Mouse (Mus musculus) limb, embryonic 11.5 days (tissue): ENCODE measurements around the gene Arvcf. TPM values are rescaled to one million over a fixed set of nuclear protein-coding genes. Genes with fewer than 3 reads are reported as not detected.
A peak's percentile ranks its signal among the peaks of the same experiment; 100 is the strongest.

Experiments used
- ATAC-seq: fragments of 200-750 bp; cut with Nextera tagmentation; 2 replicates; pipeline ENCODE4 v1.8.0; 2017; ENCODE audit warnings: low read depth; ENCODE audit not compliant: insufficient number of reproducible peaks, low FRiP score, low TSS enrichment
- DNase-seq: peaks from one replicate; pipeline ENCODE4 v3.0.0-alpha.2; 2015; ENCODE audit warnings: low spot score
- H3K27ac ChIP-seq: fragments of 300-500 bp; sonication (generic); replicated peaks from 2 replicates; pipeline ENCODE4 v1.5.1; 2014; ENCODE audit warnings: low read depth, mild to moderate bottlenecking, low read length
- H3K27me3 ChIP-seq: fragments of 300-500 bp; sonication (generic); 2 replicates; pipeline ENCODE4 v1.6.1; 2014; ENCODE audit warnings: mild to moderate bottlenecking, low read length, mixed read lengths; ENCODE audit not compliant: control insufficient read depth, insufficient read depth
- H3K36me3 ChIP-seq: fragments of 300-500 bp; sonication (generic); 2 replicates; pipeline ENCODE4 v1.6.1; 2014; ENCODE audit warnings: mild to moderate bottlenecking, low read length, moderate library complexity, mixed read lengths; ENCODE audit not compliant: control insufficient read depth, insufficient read depth
- H3K4me1 ChIP-seq: fragments of 300-500 bp; sonication (generic); 2 replicates; pipeline ENCODE4 v1.6.1; 2014; ENCODE audit warnings: low read length, mixed read lengths; ENCODE audit not compliant: control insufficient read depth, insufficient read depth
- H3K4me2 ChIP-seq: fragments of 300-500 bp; sonication (generic); 2 replicates; pipeline ENCODE4 v1.6.1; 2014; ENCODE audit warnings: low read depth, mild to moderate bottlenecking, moderate library complexity; ENCODE audit not compliant: severe bottlenecking
- H3K4me3 ChIP-seq: fragments of 300-500 bp; sonication (generic); 2 replicates; pipeline ENCODE4 v1.5.1; 2014; ENCODE audit warnings: low read depth, low read length
- H3K9ac ChIP-seq: fragments of 300-500 bp; sonication (generic); 2 replicates; pipeline ENCODE4 v1.6.1; 2014; ENCODE audit warnings: mild to moderate bottlenecking, low read length
- H3K9me3 ChIP-seq: fragments of 300-500 bp; sonication (generic); 2 replicates; pipeline ENCODE4 v1.6.1; 2016; ENCODE audit warnings: low read length; ENCODE audit not compliant: control insufficient read depth
- WGBS: fragments of 180-500 bp; shearing (Covaris S2); extraction: QIAGEN DNeasy Blood & Tissue Kit; methylation state at CpG from one replicate; pipeline ENCODE4 v1.1.7; 2014; 5-methylcytosine and 5-hydroxymethylcytosine counted together
- polyA plus RNA-seq: library from polyadenylated mRNA; unstranded; fragments of >200 nt; fragmentation: Nextera tagmentation; extraction: Ambion mirVana; gene quantifications from 2 replicates; pipeline ENCODE4 v1.2.1, GENCODE M21; 2014

Gene Arvcf
- polyA plus RNA-seq, 1 experiment from 2014 or later = 33.2 TPM

- no peak overlapping the region for H3K4me2 ChIP-seq
Measured at GRCm38 (mm10) chr16:18328524-18328923, 19.5 kb upstream of the Arvcf start.

GRCm38 (mm10) chr16:18333976-18334375, 14.0 kb upstream of the Arvcf start:
- WGBS = 92% methylated on average over 3 of the region's 3 CpGs
- Histone ChIP-seq H3K4me2 (no peak overlapping the region), H3K9ac (no peak overlapping the region), H3K4me3 (no peak overlapping the region), H3K9me3 (no peaks in the 10 kb centered on the region), H3K27me3 (no peaks in the 10 kb centered on the region), H3K36me3 (no peaks in the 10 kb centered on the region), H3K4me1 (no peaks in the 10 kb centered on the region), H3K27ac (no peak overlapping the region)
- ATAC-seq (no peak), DNase-seq (no peak)

More at GRCm38 (mm10) chr16:18328524-18328923, 19.5 kb upstream of the Arvcf start:
- Histone ChIP-seq H3K9me3 (no peaks in the 10 kb centered on the region), H3K27ac (no peak overlapping the region), H3K4me3 (no peak overlapping the region), H3K36me3 (no peaks in the 10 kb centered on the region), H3K27me3 (no peaks in the 10 kb centered on the region), H3K4me1 (no peaks in the 10 kb centered on the region), H3K9ac (no peak overlapping the region)
- no peak for ATAC-seq
- no peak for DNase-seq
- WGBS = 65% methylated on average over 1 of the region's 1 CpGs

- ATAC-seq (no peak), DNase-seq (no peak)
- Histone ChIP-seq H3K4me1 (no peaks in the 10 kb centered on the region), H3K36me3 (no peaks in the 10 kb centered on the region), H3K27ac (no peak overlapping the region), H3K9ac (no peak overlapping the region), H3K4me3 (no peak overlapping the region), H3K4me2 (no peak overlapping the region), H3K9me3 (no peaks in the 10 kb centered on the region), H3K27me3 (no peaks in the 10 kb centered on the region)
- 91% methylated on average over 3 of the region's 3 CpGs for WGBS
Measured at GRCm38 (mm10) chr16:18335981-18336380, 12.0 kb upstream of the Arvcf start.

GRCm38 (mm10) chr16:18337261-18337660, 10.7 kb upstream of the Arvcf start:
- Histone ChIP-seq H3K36me3 (no peaks in the 10 kb centered on the region), H3K27ac (no peak overlapping the region), H3K4me3 (no peak overlapping the region), H3K9me3 (no peaks in the 10 kb centered on the region), H3K27me3 (no peaks in the 10 kb centered on the region), H3K4me2 (no peak overlapping the region), H3K4me1 (no peaks in the 10 kb centered on the region), H3K9ac (no peak overlapping the region)
- ATAC-seq (no peak), DNase-seq (no peak)
- WGBS = 80% methylated on average over 4 of the region's 4 CpGs

GRCm38 (mm10) chr16:18339866-18340265, 8.1 kb upstream of the Arvcf start:
- Histone ChIP-seq H3K4me3 (no peak overlapping the region), H3K4me1 (peaks cover 6% of the 10 kb centered on the region; the same call in 1 of the 2 replicates), H3K27me3 (no peaks in the 10 kb centered on the region), H3K4me2 (no peak overlapping the region), H3K36me3 (no peaks in the 10 kb centered on the region), H3K27ac (no peak overlapping the region), H3K9ac (no peak overlapping the region), H3K9me3 (no peaks in the 10 kb centered on the region)
- ATAC-seq (no peak), DNase-seq (no peak)
- WGBS = 32% methylated on average over 1 of the region's 1 CpGs

GRCm38 (mm10) chr16:18341605-18342004, 6.4 kb upstream of the Arvcf start:
- H3K9ac ChIP-seq = no peak overlapping the region
- H3K9me3 ChIP-seq = no peaks in the 10 kb centered on the region
- H3K4me2 ChIP-seq = no peak overlapping the region
- H3K27me3 ChIP-seq = 0 out of 2 replicates have a peak, but pooled peaks cover 1% of the 10 kb centered on the region
- H3K4me3 ChIP-seq = no peak overlapping the region
- H3K4me1 ChIP-seq = peaks cover 6% of the 10 kb centered on the region; the same call in 1 of the 2 replicates
- ATAC-seq (no peak), DNase-seq (no peak)
- WGBS = 84% methylated on average over 8 of the region's 8 CpGs
- H3K36me3 ChIP-seq = no peaks in the 10 kb centered on the region
- H3K27ac ChIP-seq = no peak overlapping the region

GRCm38 (mm10) chr16:18342076-18342475, 5.9 kb upstream of the Arvcf start:
- H3K4me3 ChIP-seq = no peak overlapping the region
- H3K9ac ChIP-seq = no peak overlapping the region
- H3K9me3 ChIP-seq = no peaks in the 10 kb centered on the region
- DNase-seq (no peak), ATAC-seq (no peak)
- no peaks in the 10 kb centered on the region for H3K36me3 ChIP-seq
- no peak overlapping the region for H3K4me2 ChIP-seq
- 84% methylated on average over 2 of the region's 2 CpGs for WGBS
- H3K4me1 ChIP-seq = peaks cover 6% of the 10 kb centered on the region; the same call in 1 of the 2 replicates
- no peak overlapping the region for H3K27ac ChIP-seq
- 0 out of 2 replicates have a peak, but pooled peaks cover 2% of the 10 kb centered on the region for H3K27me3 ChIP-seq

GRCm38 (mm10) chr16:18342650-18343570, 5.1 kb upstream of the Arvcf start:
- peak overlapping the region; percentile 44 for H3K4me3 ChIP-seq
- H3K4me2 ChIP-seq = peak overlapping the region; percentile 67
- H3K27ac ChIP-seq = no peak overlapping the region
- no peaks in the 10 kb centered on the region for H3K9me3 ChIP-seq
- H3K4me1 ChIP-seq = peaks cover 6% of the 10 kb centered on the region; the same call in 1 of the 2 replicates
- WGBS = 40% methylated on average over 9 of the region's 9 CpGs
- H3K36me3 ChIP-seq = no peaks in the 10 kb centered on the region
- peak overlapping the region; percentile 55; the same call in 1 of the 2 replicates for H3K9ac ChIP-seq
- H3K27me3 ChIP-seq = 0 out of 2 replicates have a peak, but pooled peaks cover 2% of the 10 kb centered on the region
- ATAC-seq (no peak), DNase-seq (no peak)
